18 mouse cellular contexts compared by ENCODE assay signal in genomic region chr1:192074824-192075223, GRCm38 (mm10). TPM values are rescaled to one million over a fixed set of nuclear protein-coding genes. Genes with fewer than 3 reads are reported as not detected.
DNase-seq lines count a peak whose midpoint lies in the region; ATAC-seq and TF ChIP-seq lines count a peak whose summit lies in the region.
"Had no signal": no experiment of that assay in that cellular context is flagged by ENCODE, and none has a peak within 500 bp of the region (broad histone marks: within the 10 kb centered on the region; RNA-seq: fewer than 3 reads in every experiment).

No protein-coding gene starts in this region.

- peak; percentile 95 for DNase-seq in heart, adult 11 months
- no peak for DNase-seq in heart, postnatal 14 days
- DNase-seq in kidney, adult 2 months: peak; percentile 41
- no peak for DNase-seq in kidney, postnatal 36 days
- DNase-seq in brain, embryonic 14.5 days (ENCODE audit: low read depth): peak; percentile 77
- no peak for DNase-seq in layer of hippocampus, postnatal 36 days
- DNase-seq: adrenal gland, postnatal 36 days; B cell, adult 2 months; cerebellum, postnatal 10 days; embryo, embryonic 11 days had no signal

- TF ChIP-seq POLR2A in kidney, adult 2 months (IDR thresholded peaks at IDR 0.05; ENCODE audit: low read depth, low read length): no peak
- TF ChIP-seq POLR2A in brain, embryonic 14.5 days (IDR thresholded peaks at IDR 0.05; ENCODE audit: borderline replicate concordance, extremely low read depth, insufficient read depth, insufficient read length, poor library complexity, severe bottlenecking): no peak

- intact Hi-C loops in heart, postnatal 14 days (cut with DNase I): no loop called here

- no peaks in the 10 kb centered on the region for H3K36me3 ChIP-seq in kidney, adult 2 months (ENCODE audit: control insufficient read depth, insufficient read depth, low read length)
- H3K36me3 ChIP-seq in forebrain, embryonic 15.5 days: no peaks in the 10 kb centered on the region
- H3K36me3 ChIP-seq in intestine, embryonic 16.5 days (ENCODE audit: control insufficient read depth, insufficient read depth, low read length): no peaks in the 10 kb centered on the region
- H3K36me3 ChIP-seq: limb, embryonic 12.5 days; liver, embryonic 15.5 days; midbrain, embryonic 12.5 days had no signal

- no peak overlapping the region for H3K9ac ChIP-seq in forebrain, embryonic 15.5 days (replicated peaks)
- H3K9ac ChIP-seq in intestine, embryonic 16.5 days (ENCODE audit: low read depth, low read length): no peak overlapping the region
- H3K9ac ChIP-seq: limb, embryonic 12.5 days; liver, embryonic 15.5 days; midbrain, embryonic 12.5 days had no signal

- H3K27me3 ChIP-seq in kidney, adult 2 months (replicated peaks; ENCODE audit: control insufficient read depth, insufficient read depth, low read length): no peaks in the 10 kb centered on the region
- H3K27me3 ChIP-seq in forebrain, embryonic 15.5 days: no peaks in the 10 kb centered on the region
- no peaks in the 10 kb centered on the region for H3K27me3 ChIP-seq in intestine, embryonic 16.5 days (replicated peaks; ENCODE audit: control insufficient read depth, insufficient read depth, low read length)
- H3K27me3 ChIP-seq: limb, embryonic 12.5 days; liver, embryonic 15.5 days; midbrain, embryonic 12.5 days; Patski had no signal

- WGBS in kidney, adult 2 months: 68% methylated on average over 1 of the region's 1 CpGs
- 52% methylated on average over 1 of the region's 1 CpGs for WGBS in forebrain, embryonic 15.5 days
- 43% methylated on average over 1 of the region's 1 CpGs for WGBS in intestine, embryonic 16.5 days

- no peak for TF ChIP-seq CTCF in kidney, adult 2 months (conservative IDR thresholded peaks at IDR 0.05; ENCODE audit: insufficient read depth, insufficient read length, low read depth, low read length)
- no peak for TF ChIP-seq CTCF in brain, embryonic 14.5 days (IDR thresholded peaks at IDR 0.05; ENCODE audit: borderline replicate concordance, extremely low read depth, insufficient read depth, insufficient read length)

- H3K27ac ChIP-seq in kidney, adult 2 months (ENCODE audit: insufficient read depth, low read depth, low read length): peak overlapping the region; percentile 1; the same call in 1 of the 2 replicates
- H3K27ac ChIP-seq in forebrain, embryonic 15.5 days (replicated peaks): no peak overlapping the region
- H3K27ac ChIP-seq in intestine, embryonic 16.5 days (ENCODE audit: low read length): no peak overlapping the region
- H3K27ac ChIP-seq: limb, embryonic 12.5 days; liver, embryonic 15.5 days; midbrain, embryonic 12.5 days had no signal

- peaks cover 46% of the 10 kb centered on the region for H3K4me1 ChIP-seq in kidney, adult 2 months (ENCODE audit: control insufficient read depth, insufficient read depth, low read length)
- peaks cover 11% of the 10 kb centered on the region for H3K4me1 ChIP-seq in forebrain, embryonic 15.5 days
- H3K4me1 ChIP-seq in intestine, embryonic 16.5 days (ENCODE audit: control insufficient read depth, insufficient read depth, low read length): peaks cover 46% of the 10 kb centered on the region

- H3K4me2 ChIP-seq in forebrain, embryonic 15.5 days (replicated peaks): no peak overlapping the region
- H3K4me2 ChIP-seq in intestine, embryonic 16.5 days (ENCODE audit: low read depth, low read length): no peak overlapping the region
- H3K4me2 ChIP-seq: limb, embryonic 12.5 days; liver, embryonic 15.5 days; midbrain, embryonic 12.5 days had no signal

- no peaks in the 10 kb centered on the region for H3K9me3 ChIP-seq in forebrain, embryonic 15.5 days
- no peaks in the 10 kb centered on the region for H3K9me3 ChIP-seq in intestine, embryonic 16.5 days (ENCODE audit: control insufficient read depth, low read length)
- H3K9me3 ChIP-seq: limb, embryonic 12.5 days; liver, embryonic 15.5 days; midbrain, embryonic 12.5 days had no signal

- 0 out of 2 replicates have a peak, but pooled peaks have one; percentile 48 for ATAC-seq in forebrain, embryonic 15.5 days (replicated peaks)
- no peak for ATAC-seq in intestine, embryonic 16.5 days
- ATAC-seq: Patski had no signal

- no peak overlapping the region for H3K4me3 ChIP-seq in kidney, adult 2 months (ENCODE audit: insufficient read depth, low read depth, low read length)
- H3K4me3 ChIP-seq in forebrain, embryonic 15.5 days: no peak overlapping the region
- H3K4me3 ChIP-seq in intestine, embryonic 16.5 days (ENCODE audit: low read length): no peak overlapping the region
- H3K4me3 ChIP-seq: erythroblast, embryonic 14.5 days; limb, embryonic 12.5 days; liver, embryonic 15.5 days; midbrain, embryonic 12.5 days; myocyte had no signal

RNA-seq across cellular contexts. Expression of gene Traf5, which starts 17.5 kb away (rescaled TPM):
- total RNA-seq in heart, postnatal 14 days (2021): 10 to 100 TPM in 1 of 2 experiments, 1 to 10 TPM in 1; 9.1 to 10.5 TPM
- polyA plus RNA-seq in kidney, adult 2 months (2012; rRNA removed): 10.1 and 13.6 TPM in 2 replicates
- 2.3 and 3.2 TPM in 2 replicates for polyA plus RNA-seq in brain, embryonic 14.5 days (2012; rRNA removed)
- polyA plus RNA-seq in forebrain, embryonic 15.5 days (2015; fragmentation: Nextera tagmentation; extraction: Ambion mirVana): 2.4 and 3.1 TPM in 2 replicates
- polyA plus RNA-seq in intestine, embryonic 16.5 days (2015; fragmentation: Nextera tagmentation; extraction: Ambion mirVana): 17.5 and 20.7 TPM in 2 replicates
- 1 to 10 TPM; 2.5 to 2.8 TPM for total RNA-seq in layer of hippocampus, postnatal 36 days (2021)

Comparison
In these comparisons a context has a peak if more than half of its experiments do, and no peak if none do; other contexts are left out.
1. DNase-seq: peak in heart, adult 11 months (single experiment), kidney, adult 2 months (single experiment) and brain, embryonic 14.5 days (single experiment); none in heart, postnatal 14 days (0 of 2), kidney, postnatal 36 days (0 of 2) and layer of hippocampus, postnatal 36 days (0 of 2).